Mouse (Mus musculus) intestine, embryonic 16.5 days (tissue): ENCODE data around the gene Gm28053. TPM values are rescaled to one million over a fixed set of nuclear protein-coding genes. Genes with fewer than 3 reads are reported as not detected.
"Not testable (repeated sequence)": the region's sequence is repeated elsewhere in the genome, so short reads cannot be mapped to it uniquely, and the experiment has no call there.

Experiments
- ATAC-seq: fragments of 200-750 bp; cut with Nextera tagmentation; 2 replicates; pipeline ENCODE4 v1.8.0; 2017; ENCODE audit warnings: moderate TSS enrichment, moderate library complexity
- H3K27ac ChIP-seq: fragments of 300-500 bp; sonication (generic); 2 replicates; pipeline ENCODE4 v1.5.1; 2014; ENCODE audit warnings: mild to moderate bottlenecking, low read length
- H3K27me3 ChIP-seq: fragments of 300-500 bp; sonication (generic); replicated peaks from 2 replicates; pipeline ENCODE4 v1.6.1; 2014; ENCODE audit warnings: low read length, control low read depth, mixed read lengths; ENCODE audit not compliant: control insufficient read depth, insufficient read depth
- H3K36me3 ChIP-seq: fragments of 300-500 bp; sonication (generic); 2 replicates; pipeline ENCODE4 v1.6.1; 2014; ENCODE audit warnings: low read length, control low read depth; ENCODE audit not compliant: control insufficient read depth, insufficient read depth
- H3K4me1 ChIP-seq: fragments of 300-500 bp; sonication (generic); 2 replicates; pipeline ENCODE4 v1.6.1; 2014; ENCODE audit warnings: low read length, control low read depth, mixed read lengths; ENCODE audit not compliant: control insufficient read depth, insufficient read depth
- H3K4me2 ChIP-seq: fragments of 300-500 bp; sonication (generic); 2 replicates; pipeline ENCODE4 v1.6.1; 2014; ENCODE audit warnings: low read depth, low read length, control low read depth
- H3K4me3 ChIP-seq: fragments of 300-500 bp; sonication (generic); 2 replicates; pipeline ENCODE4 v1.5.1; 2014; ENCODE audit warnings: mild to moderate bottlenecking, low read length
- H3K9ac ChIP-seq: fragments of 300-500 bp; sonication (generic); 2 replicates; pipeline ENCODE4 v1.6.1; 2014; ENCODE audit warnings: low read depth, low read length
- H3K9me3 ChIP-seq: fragments of 300-500 bp; sonication (generic); 2 replicates; pipeline ENCODE4 v1.6.1; 2016; ENCODE audit warnings: low read length, control low read depth; ENCODE audit not compliant: control insufficient read depth
- WGBS: fragments of 180-500 bp; shearing (Covaris S2); extraction: QIAGEN DNeasy Blood & Tissue Kit; methylation state at CpG from one replicate; pipeline ENCODE4 v1.1.7; 2014; 5-methylcytosine and 5-hydroxymethylcytosine counted together
- polyA plus RNA-seq: library from polyadenylated mRNA; unstranded; fragments of >200 nt; fragmentation: Nextera tagmentation; extraction: Ambion mirVana; gene quantifications from 2 replicates; pipeline ENCODE4 v1.2.1, GENCODE M21; 2015

Gene Gm28053
- polyA plus RNA-seq, 1 experiment from 2014 or later = 9.2 TPM

DNA sequence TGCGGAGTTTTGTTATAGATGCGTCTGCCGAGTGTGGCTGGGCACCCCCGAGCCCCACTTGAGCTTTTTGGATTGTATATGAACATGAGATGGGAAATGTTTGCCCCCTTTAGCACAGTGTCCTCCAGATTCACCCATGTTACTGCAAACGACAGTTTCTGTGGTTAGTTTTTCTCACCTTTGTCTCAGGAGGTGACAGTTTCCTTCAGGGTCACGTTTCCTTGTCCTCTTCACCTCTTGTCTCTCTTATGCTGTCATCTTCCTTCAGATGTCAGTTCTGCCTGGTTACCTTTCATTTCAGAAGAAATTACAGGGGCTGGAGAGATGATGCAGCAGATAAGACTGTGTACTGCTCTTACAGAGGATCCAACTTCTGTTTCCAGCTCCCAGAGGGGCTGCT, 38.7 kb upstream of the Gm28053 start:
- 83% methylated on average over 6 of the region's 6 CpGs for WGBS
- no peak for ATAC-seq
- H3K27ac ChIP-seq = no peak overlapping the region
- no peak overlapping the region for H3K4me3 ChIP-seq
- peaks cover 3% of the 10 kb centered on the region; the same call in 1 of the 2 replicates for H3K4me1 ChIP-seq
- no peaks in the 10 kb centered on the region for H3K27me3 ChIP-seq
- H3K9ac ChIP-seq = no peak overlapping the region
- H3K4me2 ChIP-seq = no peak overlapping the region
- H3K9me3 ChIP-seq = no peaks in the 10 kb centered on the region
- no peaks in the 10 kb centered on the region for H3K36me3 ChIP-seq

DNA sequence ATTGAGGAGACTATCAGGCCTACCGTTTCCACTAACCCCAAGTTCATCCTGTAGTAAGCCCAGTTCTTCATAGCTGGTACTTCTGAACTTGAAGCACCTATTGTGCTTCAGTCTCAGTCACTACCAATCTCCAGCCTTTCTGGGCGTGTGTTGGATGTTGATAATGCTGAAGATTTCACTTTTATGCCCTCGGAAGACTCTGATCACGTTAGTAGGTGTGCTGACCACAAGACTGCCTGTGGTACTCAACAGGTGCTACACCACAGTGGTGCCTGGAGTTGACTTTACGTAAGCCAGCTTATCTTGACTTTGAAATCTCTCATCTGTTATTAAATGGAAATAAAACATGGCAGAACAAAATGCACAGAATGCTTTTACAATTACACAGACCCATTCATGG, 38.0 kb upstream of the Gm28053 start:
- WGBS = 79% methylated on average over 5 of the region's 5 CpGs

DNA sequence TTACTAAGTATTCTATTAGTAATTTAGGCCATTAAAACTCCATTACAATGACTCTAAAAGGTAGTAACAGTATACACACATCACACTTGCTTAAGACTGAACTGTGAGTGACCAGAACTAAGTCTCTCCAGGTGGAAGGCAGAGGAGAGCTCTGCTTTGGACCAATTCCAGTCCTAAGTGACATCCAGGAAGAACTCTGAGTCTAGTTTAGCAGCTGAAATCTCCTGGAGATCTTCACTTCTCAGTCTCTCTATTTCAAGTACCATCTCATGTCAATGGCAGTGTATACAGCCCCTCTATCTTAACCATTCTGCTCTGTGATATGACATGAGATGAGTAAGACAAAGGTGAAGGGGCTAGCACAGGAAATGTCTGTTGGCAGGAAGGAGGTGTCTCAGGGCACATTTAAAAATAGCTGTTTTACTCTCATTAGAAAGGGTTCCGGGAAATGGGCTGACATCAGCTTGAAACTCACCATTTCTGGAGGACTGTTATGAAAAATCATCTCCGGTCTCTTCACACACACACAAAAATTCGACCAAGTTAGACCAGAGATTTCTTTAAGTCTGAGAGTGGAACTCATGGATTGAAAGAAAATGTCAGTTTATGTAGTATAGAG, 36.8 kb upstream of the Gm28053 start:
- H3K27me3 ChIP-seq = no peaks in the 10 kb centered on the region
- no peak overlapping the region for H3K9ac ChIP-seq
- H3K27ac ChIP-seq = no peak overlapping the region
- H3K4me3 ChIP-seq = no peak overlapping the region
- no peak overlapping the region for H3K4me2 ChIP-seq
- no peaks in the 10 kb centered on the region for H3K4me1 ChIP-seq
- no peaks in the 10 kb centered on the region for H3K36me3 ChIP-seq
- H3K9me3 ChIP-seq = no peaks in the 10 kb centered on the region
- WGBS = 65% methylated on average over 3 of the region's 3 CpGs
- no peak for ATAC-seq

More for the DNA sequence above, 38.0 kb upstream of the Gm28053 start:
- Histone ChIP-seq H3K4me3 (no peak overlapping the region), H3K36me3 (no peaks in the 10 kb centered on the region), H3K9me3 (no peaks in the 10 kb centered on the region), H3K27me3 (no peaks in the 10 kb centered on the region), H3K9ac (no peak overlapping the region), H3K4me2 (no peak overlapping the region), H3K4me1 (no peaks in the 10 kb centered on the region), H3K27ac (no peak overlapping the region)
- no peak for ATAC-seq

DNA sequence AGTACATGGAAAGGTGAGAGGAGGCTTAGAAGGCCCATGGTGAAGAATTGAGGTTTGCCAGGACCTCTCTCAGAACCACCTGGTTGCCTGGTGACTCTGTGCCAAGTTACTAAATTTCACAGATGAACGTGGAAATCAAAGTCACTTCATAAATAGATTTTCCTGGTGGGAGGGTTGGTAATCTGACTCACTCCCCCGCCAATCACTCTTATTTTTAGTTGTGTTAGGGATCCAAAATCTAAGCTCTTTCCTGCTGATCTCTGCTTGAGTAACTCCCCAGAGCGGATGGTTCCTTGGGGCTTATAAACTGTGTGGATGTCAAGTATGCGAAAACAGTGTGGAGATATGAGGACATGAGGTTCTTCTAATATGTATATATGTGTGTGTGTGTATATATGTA, 36.1 kb upstream of the Gm28053 start:
- no peak overlapping the region for H3K4me3 ChIP-seq
- no peaks in the 10 kb centered on the region for H3K4me1 ChIP-seq
- 77% methylated on average over 4 of the region's 4 CpGs for WGBS
- no peaks in the 10 kb centered on the region for H3K9me3 ChIP-seq
- ATAC-seq = no peak
- H3K27ac ChIP-seq = no peak overlapping the region
- H3K27me3 ChIP-seq = no peaks in the 10 kb centered on the region
- H3K36me3 ChIP-seq = no peaks in the 10 kb centered on the region
- no peak overlapping the region for H3K4me2 ChIP-seq
- no peak overlapping the region for H3K9ac ChIP-seq

DNA sequence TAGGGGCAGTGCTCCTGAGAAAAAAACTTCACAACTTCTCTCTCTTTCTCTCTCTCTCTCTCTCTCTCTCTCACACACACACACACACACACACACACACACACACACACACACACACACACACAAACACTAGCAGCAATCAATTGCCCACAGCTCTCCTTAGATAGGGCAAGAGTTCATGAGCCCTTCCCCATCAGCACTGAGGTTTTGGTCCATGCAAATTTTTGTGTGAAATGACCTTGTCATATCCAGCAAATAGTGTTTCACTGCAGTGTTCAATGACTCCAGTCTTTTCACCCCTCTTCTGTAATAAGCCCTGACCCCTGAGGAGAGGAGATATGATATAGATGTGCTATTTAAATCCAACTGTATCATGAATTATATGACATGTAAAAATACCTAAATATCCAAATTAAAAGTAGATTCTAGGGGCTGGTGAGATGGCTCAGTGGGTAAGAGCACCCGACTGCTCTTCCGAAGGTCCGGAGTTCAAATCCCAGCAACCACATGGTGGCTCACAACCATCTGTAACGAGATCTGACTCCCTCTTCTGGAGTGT, 35.1 kb upstream of the Gm28053 start:
- H3K36me3 ChIP-seq, H3K9ac ChIP-seq, H3K27ac ChIP-seq, H3K4me1 ChIP-seq, ATAC-seq, H3K4me2 ChIP-seq, H3K27me3 ChIP-seq, H3K4me3 ChIP-seq, H3K9me3 ChIP-seq: not testable (repeated sequence)
- WGBS = 94% methylated on average over 3 of the region's 4 CpGs

DNA sequence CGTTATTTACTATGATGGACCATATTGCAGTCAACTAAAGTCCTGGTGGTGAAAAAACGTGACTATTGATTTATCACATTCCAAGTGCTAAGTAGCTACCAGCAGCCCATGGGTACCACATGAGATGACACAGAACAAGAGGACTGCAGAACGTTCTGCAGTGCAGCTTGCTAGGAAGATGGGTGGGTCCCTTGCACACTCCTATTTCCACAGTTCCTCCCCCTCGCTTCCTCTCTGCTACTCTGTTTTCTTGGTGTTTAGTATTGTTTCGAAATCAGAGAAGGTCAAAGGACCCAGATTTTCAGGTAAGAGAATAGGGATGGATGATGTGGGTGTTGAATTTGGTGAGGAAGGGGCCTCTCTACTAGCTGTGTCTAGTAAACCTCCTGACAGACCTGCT, 34.1 kb upstream of the Gm28053 start, which contains the start of gene Gimap4:
TSS of gene Gimap4 (plus strand) at position 231 of the 400 bp plus-strand sequence.
- H3K27ac ChIP-seq = peak within 1 kb of the TSS; percentile 18
- no peak within 1 kb of the TSS; the same call in 1 of the 2 replicates for H3K4me3 ChIP-seq
- H3K27me3 ChIP-seq = no peaks in the 10 kb centered on the region
- no peaks in the 10 kb centered on the region for H3K4me1 ChIP-seq
- no peak within 1 kb of the TSS for H3K4me2 ChIP-seq
- no peaks in the 10 kb centered on the region for H3K9me3 ChIP-seq
- no peaks in the 10 kb centered on the region for H3K36me3 ChIP-seq
- H3K9ac ChIP-seq = no peak within 1 kb of the TSS
- no peak for ATAC-seq
- 65% methylated on average over 5 of the region's 5 CpGs for WGBS

DNA sequence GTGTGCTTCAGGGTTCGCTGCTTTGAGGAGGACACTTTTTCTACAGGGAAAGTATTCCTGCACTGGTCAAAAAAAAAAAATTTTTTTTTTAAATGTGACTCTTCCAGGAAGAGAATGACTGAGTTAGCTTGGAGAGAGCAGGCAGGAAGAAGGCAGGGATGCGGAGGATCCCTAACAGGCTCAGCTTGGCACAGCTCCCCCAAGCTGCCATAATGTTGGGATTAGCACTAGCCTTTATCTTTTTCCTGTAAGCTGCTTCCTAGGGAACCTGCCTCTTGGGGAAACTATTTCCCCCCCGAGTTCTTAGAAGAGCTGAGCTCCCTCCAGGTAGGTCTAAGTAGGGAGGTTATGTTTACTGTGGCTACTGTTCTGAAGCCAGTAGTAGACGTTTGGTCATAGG, 33.6 kb upstream of the Gm28053 start:
- ATAC-seq = no peak
- Histone ChIP-seq H3K27ac (peak overlapping the region; percentile 16; the same call in 1 of the 2 replicates), H3K9me3 (no peaks in the 10 kb centered on the region), H3K9ac (no peak overlapping the region), H3K4me2 (no peak overlapping the region), H3K4me1 (no peaks in the 10 kb centered on the region), H3K27me3 (no peaks in the 10 kb centered on the region), H3K36me3 (no peaks in the 10 kb centered on the region), H3K4me3 (no peak overlapping the region)
- WGBS = 58% methylated on average over 4 of the region's 4 CpGs

DNA sequence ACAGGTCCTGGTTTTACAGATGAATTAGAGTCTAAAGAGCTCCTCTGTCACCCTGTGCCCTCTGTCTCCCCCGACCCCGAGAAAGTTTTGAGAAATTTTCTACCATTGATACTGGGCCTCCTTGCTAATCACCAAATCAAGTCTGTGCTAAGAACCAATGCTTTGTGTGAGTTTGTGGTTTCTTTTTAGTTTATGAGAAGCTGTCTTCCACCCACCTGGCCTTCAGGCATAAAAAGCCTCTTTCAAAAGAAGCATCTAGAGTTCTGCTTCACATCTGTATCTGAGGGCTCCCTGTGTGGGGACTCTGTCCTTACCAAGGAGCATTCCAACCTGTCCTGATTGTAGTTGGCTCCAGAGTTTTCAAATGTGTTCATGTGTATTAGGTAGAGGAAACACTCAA, 33.2 kb upstream of the Gm28053 start:
- Histone ChIP-seq H3K4me1 (no peaks in the 10 kb centered on the region), H3K4me3 (no peak overlapping the region; the same call in 1 of the 2 replicates), H3K4me2 (no peak overlapping the region), H3K9ac (no peak overlapping the region), H3K27me3 (no peaks in the 10 kb centered on the region), H3K9me3 (no peaks in the 10 kb centered on the region), H3K36me3 (no peaks in the 10 kb centered on the region), H3K27ac (peak overlapping the region; percentile 18; the same call in 1 of the 2 replicates)
- ATAC-seq = no peak
- 89% methylated on average over 2 of the region's 2 CpGs for WGBS

DNA sequence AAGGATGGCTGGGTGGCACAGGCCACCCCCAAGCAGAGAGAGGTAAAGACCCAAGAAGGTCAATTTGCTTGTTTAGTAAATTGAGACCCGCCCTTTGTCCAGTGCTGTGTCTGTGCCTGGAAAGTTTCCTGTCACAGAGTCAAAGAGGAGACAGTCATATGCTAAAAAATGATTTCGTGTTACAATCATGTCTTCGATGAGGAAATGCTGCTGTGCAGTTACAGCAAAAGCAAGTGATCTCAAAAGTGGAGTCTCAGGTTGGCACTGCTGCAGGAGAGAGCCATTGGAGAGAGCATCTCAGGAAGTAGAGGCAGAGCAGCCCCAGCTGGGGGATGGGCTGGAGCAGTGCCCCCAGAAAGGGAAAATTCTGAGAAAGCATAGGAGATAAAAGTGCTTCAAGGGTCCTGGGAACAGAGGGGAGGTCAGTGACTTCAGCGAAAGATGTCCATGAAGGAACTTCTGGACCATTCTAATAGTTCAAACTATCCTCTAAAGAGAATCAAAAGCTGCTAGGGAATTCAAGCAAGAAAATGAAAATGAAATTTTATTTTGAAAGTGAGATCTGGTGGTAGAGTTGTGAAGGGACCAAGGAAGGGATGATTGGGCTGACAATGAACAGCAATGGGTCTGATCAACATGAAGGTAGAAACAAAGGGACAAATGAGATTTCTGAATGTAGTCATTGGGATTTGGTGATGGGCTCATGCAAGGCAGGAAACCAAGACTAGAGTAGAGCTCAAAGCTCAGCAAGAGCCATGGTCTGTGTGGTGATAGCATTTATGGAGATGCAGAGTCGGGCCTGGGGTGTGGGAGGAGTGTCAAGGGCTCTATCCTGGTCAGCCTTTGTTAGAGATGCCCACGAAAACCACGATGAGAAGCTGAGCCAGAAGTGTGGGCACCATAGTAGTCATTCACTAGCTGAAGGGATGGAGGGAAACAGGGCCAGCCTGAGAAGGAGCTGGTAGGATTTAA, 32.4 kb upstream of the Gm28053 start:
- 0 out of 2 replicates have a peak overlapping the region, but pooled peaks have one; percentile 18 for H3K27ac ChIP-seq
- H3K27me3 ChIP-seq = no peaks in the 10 kb centered on the region
- H3K4me3 ChIP-seq = no peak overlapping the region; the same call in 1 of the 2 replicates
- no peak for ATAC-seq
- no peaks in the 10 kb centered on the region for H3K4me1 ChIP-seq
- H3K4me2 ChIP-seq = no peak overlapping the region
- no peak overlapping the region for H3K9ac ChIP-seq
- H3K9me3 ChIP-seq = no peaks in the 10 kb centered on the region
- 84% methylated on average over 7 of the region's 7 CpGs for WGBS
- no peaks in the 10 kb centered on the region for H3K36me3 ChIP-seq
